In genomic region chr5:4008266-4008665, GRCm38 (mm10) we compare ENCODE assay signal across 22 mouse cellular contexts.
"Had no signal": no experiment of that assay in that cellular context is flagged by ENCODE, and none has a peak within 500 bp of the region (broad histone marks: within the 10 kb centered on the region; RNA-seq: fewer than 3 reads in every experiment).

No protein-coding gene starts in this region.

- DNase-seq: kidney, adult 18-20 months; kidney, adult 9 months; kidney, postnatal 14 days; kidney, postnatal 4 days; left cerebral cortex, postnatal 4 days; lung, adult 18-20 months; lung, postnatal 10 days; lung, postnatal 36 days; retina, postnatal 1 day; right cerebral cortex, postnatal 25 days; spleen, adult 18-20 months; thymus, postnatal 25 days had no signal

- H3K27me3 ChIP-seq: limb, embryonic 12.5 days; limb, embryonic 15.5 days; lung, embryonic 15.5 days; midbrain, embryonic 12.5 days; neural tube, embryonic 13.5 days; stomach, embryonic 15.5 days had no signal

- H3K9me3 ChIP-seq: limb, embryonic 12.5 days; limb, embryonic 15.5 days; lung, embryonic 15.5 days; midbrain, embryonic 12.5 days; neural tube, embryonic 13.5 days; stomach, embryonic 15.5 days had no signal

- H3K4me1 ChIP-seq: limb, embryonic 12.5 days; limb, embryonic 15.5 days; lung, embryonic 15.5 days; midbrain, embryonic 12.5 days; neural tube, embryonic 13.5 days; stomach, embryonic 15.5 days had no signal

- ATAC-seq: midbrain, embryonic 16.5 days had no signal

- H3K4me2 ChIP-seq: limb, embryonic 12.5 days; limb, embryonic 15.5 days; liver, embryonic 11.5 days; lung, embryonic 15.5 days; midbrain, embryonic 12.5 days; neural tube, embryonic 13.5 days; stomach, embryonic 15.5 days had no signal

- H3K4me3 ChIP-seq: limb, embryonic 12.5 days; limb, embryonic 15.5 days; lung, embryonic 15.5 days; midbrain, embryonic 12.5 days; myocyte; neural tube, embryonic 13.5 days; stomach, embryonic 15.5 days had no signal

- H3K9ac ChIP-seq: limb, embryonic 12.5 days; limb, embryonic 15.5 days; liver, embryonic 14.5 days; lung, embryonic 15.5 days; midbrain, embryonic 12.5 days; neural tube, embryonic 13.5 days; stomach, embryonic 15.5 days had no signal

- H3K27ac ChIP-seq: limb, embryonic 12.5 days; limb, embryonic 15.5 days; liver, embryonic 14.5 days; lung, embryonic 15.5 days; midbrain, embryonic 12.5 days; neural tube, embryonic 13.5 days; stomach, embryonic 15.5 days had no signal
